Mouse (Mus musculus) left cerebral cortex, adult 18-20 months (tissue): ENCODE measurements around the gene Gm28551. TPM values are rescaled to one million over a fixed set of nuclear protein-coding genes. Genes with fewer than 3 reads are reported as not detected.

Experiments used
- DNase-seq, 2 experiments: peaks; one replicate each; pipeline ENCODE4 v3.0.0; 2021 to 2022; ENCODE audit warnings: low spot score in 2 of 2, mixed read lengths in 1 of 2
- total RNA-seq, 2 experiments: library from RNA; stranded (reverse); gene quantifications; 2 replicates each; pipeline ENCODE4 v1.2.3; 2021

Gene Gm28551
- total RNA-seq, 2 experiments from 2014 or later = not detected

DNA sequence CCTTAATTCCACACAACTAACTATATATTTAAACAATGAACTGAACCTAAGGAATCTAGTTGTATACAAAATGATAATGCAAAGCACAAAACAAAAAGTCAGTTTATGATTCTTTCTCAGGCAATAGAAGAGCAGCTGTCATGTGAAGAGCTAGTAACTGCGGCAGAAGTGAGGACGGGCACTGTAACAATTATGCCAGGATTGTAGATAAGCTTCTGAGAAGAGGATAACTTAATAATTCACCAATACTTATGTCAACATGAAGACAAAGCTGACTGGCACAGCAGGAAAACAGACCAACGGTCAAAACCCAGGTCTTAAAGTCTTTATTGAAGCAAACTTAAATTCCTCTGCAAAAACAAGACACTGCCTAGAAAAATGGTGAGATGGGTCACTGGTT is 61.3 kb downstream of the Gm28551 start:
- DNase-seq = no peak

Other genes starting within 250 kb of the Gm28551 start
- not detected for gene 1700019A02Rik, start 165.0 kb downstream of the Gm28551 start, total RNA-seq
- 10 to 100 TPM; 33.2 to 39.9 TPM for gene Pms1, start 55.6 kb downstream of the Gm28551 start, total RNA-seq
- 1 to 10 TPM; 8.3 to 9.9 TPM for gene Ormdl1, start 55.6 kb downstream of the Gm28551 start, total RNA-seq
- gene Gm28778, start 55.6 kb downstream of the Gm28551 start, total RNA-seq = 1 to 10 TPM; 1.5 to 2.0 TPM
- gene Osgepl1, start 39.0 kb downstream of the Gm28551 start, total RNA-seq = 10 to 100 TPM; 17.8 to 22.7 TPM
- gene Asdurf, start within 50 bp of the Gm28551 start, total RNA-seq = not detected
- gene Asnsd1, start 85 bp upstream of the Gm28551 start, total RNA-seq = 10 to 100 TPM; 23.9 to 24.9 TPM